Mouse (Mus musculus) T-cell, adult 66 days (primary cell): ENCODE measurements around the gene Msgn1. TPM values are rescaled to one million over a fixed set of nuclear protein-coding genes. Genes with fewer than 3 reads are reported as not detected.

ENCODE experiments used
- total RNA-seq, 2 experiments: library from RNA; stranded (reverse); gene quantifications; 3 replicates in 1 of 2; 4 replicates in 1 of 2; pipeline ENCODE4 v1.2.4; 2023

Msgn1 gene
- not detected for total RNA-seq

GRCm38 (mm10) chr12:11208872-11209271, at the start of gene Msgn1:
TSS of gene Msgn1 (minus strand) at chr12:11208972.

Other genes with a start within 250 kb of the Msgn1 start
- not detected for gene Kcns3, start 57.9 kb downstream of the Msgn1 start, total RNA-seq
- gene Gen1, start 56.8 kb upstream of the Msgn1 start, total RNA-seq = 1 to 10 TPM; 3.1 to 5.3 TPM
- 100 to 1,000 TPM; 147 to 149 TPM for gene Smc6, start 56.9 kb upstream of the Msgn1 start, total RNA-seq
- gene Vsnl1, start 227.6 kb upstream of the Msgn1 start, total RNA-seq = not detected
- gene Rad51ap2, start 247.1 kb upstream of the Msgn1 start, total RNA-seq = not detected